Mouse (Mus musculus) Muller cell, postnatal 12 days (primary cell): Measurements from ENCODE around the gene Bptf.
"Not testable (repeated sequence)": the region's sequence is repeated elsewhere in the genome, so short reads cannot be mapped to it uniquely, and the experiment has no call there.

Experiments used
- DNase-seq: peaks from one replicate; pipeline ENCODE4 v3.0.0-alpha.2; 2015; ENCODE audit errors: inconsistent ontology term

The Bptf gene

GRCm38 (mm10) chr11:107131749-107132421 is at the start of gene Bptf:
Gene Bptf, minus strand, starts transcription at chr11:107132127.
- DNase-seq: peak; percentile 92

DNA sequence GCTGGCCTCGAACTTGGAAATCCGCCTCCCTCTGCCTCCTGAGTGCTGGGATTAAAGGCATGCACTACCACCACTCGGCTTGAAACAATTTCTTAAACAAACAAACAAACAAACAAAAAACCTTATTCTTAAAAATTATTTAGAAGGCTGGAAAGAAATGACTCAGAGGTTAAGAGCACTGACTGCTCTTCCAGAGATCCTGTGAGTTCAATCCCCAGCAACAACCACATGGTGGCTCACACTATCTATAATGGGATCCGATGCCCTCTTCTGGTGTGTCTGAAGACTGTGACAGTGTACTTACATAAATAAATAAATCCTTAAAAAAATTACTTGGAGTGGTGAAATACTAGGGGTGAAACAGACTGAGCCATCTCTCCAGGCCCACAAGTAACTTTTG is 29.3 kb upstream of the Bptf start:
- DNase-seq: no peak

GRCm38 (mm10) chr11:107159034-107159433 is 27.1 kb upstream of the Bptf start:
- DNase-seq: no peak

GRCm38 (mm10) chr11:107156977-107157642 is 25.2 kb upstream of the Bptf start:
- DNase-seq: peak; percentile 94

- no peak for DNase-seq
These were observed 23.4 kb upstream of the Bptf start for GRCm38 (mm10) chr11:107155292-107155691.

GRCm38 (mm10) chr11:107154431-107154830 is 22.5 kb upstream of the Bptf start:
- DNase-seq: no peak

DNA sequence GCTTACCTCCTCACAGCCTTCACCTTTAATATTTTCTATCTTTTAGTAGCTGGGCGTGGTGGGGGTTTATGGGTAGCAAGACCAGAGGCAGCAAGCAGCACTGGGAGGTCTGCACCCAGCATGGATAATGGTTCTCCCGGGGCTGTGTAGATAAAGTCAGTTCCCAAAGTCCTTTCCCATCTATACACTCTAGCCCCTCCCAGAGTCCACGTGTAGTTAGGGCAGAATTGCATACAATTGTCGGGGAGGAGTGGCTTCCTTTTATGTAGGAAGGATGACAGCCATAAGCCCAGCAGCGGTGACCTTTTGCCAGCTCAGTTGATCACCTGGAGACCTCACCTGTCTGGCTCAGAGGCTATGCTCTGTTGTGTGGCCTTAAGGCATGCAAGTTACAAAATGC is 21.7 kb upstream of the Bptf start:
- no peak for DNase-seq

DNA sequence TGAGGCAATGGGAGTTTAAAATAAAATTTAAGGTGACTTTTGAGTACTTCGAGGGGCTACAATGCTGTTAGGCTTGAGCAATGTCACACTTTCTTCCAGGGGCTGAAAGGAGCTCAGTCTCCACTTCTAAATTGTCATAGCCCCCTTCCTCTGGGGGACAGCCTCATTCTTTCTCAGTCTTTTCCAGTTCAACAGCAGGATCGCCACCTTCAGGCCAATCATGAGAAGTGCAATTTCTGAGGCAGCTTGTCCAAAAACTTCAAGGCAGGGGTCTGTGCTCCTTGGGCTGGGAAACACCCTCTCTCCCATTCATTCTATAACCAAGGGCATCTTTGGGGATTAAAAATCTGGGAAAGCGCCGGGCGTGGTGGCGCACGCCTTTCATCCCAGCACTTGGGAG is 19.9 kb upstream of the Bptf start:
- no peak for DNase-seq

- DNase-seq: not testable (repeated sequence)
These were observed 12.0 kb upstream of the Bptf start for GRCm38 (mm10) chr11:107143956-107144355.

DNA sequence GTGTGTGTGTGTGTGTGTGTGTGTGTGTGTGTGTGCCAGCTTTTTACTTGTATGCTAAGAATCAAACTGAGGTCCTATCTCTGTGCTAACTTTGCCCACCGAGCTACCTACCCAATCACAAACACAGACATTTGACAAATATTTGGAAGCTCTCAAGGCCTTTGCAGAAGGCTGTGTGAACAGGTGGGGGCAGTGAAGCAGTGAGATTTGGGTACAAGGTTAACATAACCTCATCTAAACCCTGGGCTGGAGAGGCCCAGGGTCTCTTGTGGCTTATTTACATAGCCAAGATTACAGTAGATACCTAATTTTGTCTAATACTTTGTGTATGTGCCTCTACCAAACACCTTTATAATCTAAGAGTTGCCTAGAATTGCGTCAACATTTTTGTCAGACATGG is 10.5 kb upstream of the Bptf start:
- DNase-seq: no peak

- DNase-seq: no peak
These were observed 8.8 kb upstream of the Bptf start for GRCm38 (mm10) chr11:107140756-107141155.

DNA sequence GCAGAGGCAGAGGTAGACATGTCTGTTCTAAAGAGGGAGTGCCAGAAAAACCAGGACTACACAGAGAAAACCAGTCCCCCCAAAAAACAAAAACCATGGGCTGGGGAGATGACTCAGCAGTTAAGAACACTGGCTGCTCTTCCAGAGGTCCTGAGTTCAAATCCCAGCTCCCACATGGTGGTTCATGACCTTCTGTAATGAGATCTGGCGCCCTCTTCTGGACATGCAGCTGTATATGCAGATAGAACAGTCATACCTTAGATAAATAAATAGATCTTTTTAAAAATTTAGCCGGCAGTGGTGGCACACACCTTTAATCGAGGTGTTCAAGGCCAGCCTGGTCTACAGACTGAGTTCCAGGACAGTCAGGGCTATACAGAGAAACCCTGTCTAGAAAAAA is 6.7 kb upstream of the Bptf start:
- DNase-seq: no peak

DNA sequence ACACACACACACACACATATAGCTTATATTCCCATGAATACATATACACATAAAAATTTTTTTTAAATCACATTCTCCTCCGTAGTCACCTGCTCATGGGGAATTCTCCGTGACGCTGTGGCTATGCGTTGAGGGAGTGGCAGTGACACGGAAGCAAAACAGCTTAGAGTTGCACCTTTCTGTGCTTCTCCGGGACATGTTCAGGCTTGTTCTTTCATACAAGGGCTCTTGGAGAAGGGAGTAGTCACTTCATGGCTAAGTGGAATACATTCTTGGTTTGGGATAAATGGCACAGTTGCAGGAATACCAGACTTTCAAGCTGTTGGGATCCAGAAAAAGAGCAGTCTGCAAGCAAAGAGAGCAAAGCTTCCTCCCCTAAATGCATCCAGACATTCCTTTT is 5.7 kb upstream of the Bptf start:
- no peak for DNase-seq

DNA sequence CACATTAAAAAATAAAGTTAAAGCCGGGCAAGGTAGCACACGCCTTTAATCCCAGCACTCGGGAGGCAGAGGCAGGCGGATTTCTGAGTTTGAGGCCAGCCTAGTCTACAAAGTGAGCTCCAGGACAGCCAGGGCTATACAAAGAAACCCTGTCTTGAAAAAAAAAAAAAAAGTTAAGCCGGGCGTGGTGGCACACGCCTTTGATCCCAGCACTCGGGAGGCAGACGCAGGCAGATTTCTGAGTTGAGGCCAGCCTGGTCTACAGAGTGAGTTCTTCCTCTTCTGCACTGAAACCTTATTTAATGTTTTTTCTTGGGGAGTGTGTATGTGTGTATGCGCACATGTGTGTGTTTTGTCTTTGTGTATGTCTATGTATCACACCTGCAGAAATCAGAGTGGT is 4.5 kb upstream of the Bptf start:
- not testable (repeated sequence) for DNase-seq

GRCm38 (mm10) chr11:107135741-107136140 is 3.8 kb upstream of the Bptf start:
- no peak for DNase-seq

DNA sequence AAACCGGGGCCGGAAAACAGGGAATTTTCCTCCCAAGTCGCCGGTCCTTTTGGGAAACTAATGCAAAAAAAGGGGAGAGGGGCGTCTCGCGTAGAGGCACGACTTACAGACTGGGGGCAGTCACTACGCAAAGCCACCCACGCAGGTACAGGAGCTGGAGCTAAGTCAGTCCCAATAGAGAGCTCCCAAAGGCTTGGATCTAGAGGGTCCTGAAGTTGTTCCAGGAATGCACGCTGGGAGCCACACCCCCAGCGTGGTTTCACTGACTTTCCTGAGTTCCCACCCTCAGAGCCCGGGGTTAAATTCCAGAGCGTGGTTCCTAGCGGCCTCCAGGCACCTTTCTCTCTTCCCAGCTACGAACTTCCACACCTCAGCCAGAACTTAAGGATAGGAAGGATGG is 499 bp upstream of the Bptf start:
- peak; percentile 50 for DNase-seq

DNA sequence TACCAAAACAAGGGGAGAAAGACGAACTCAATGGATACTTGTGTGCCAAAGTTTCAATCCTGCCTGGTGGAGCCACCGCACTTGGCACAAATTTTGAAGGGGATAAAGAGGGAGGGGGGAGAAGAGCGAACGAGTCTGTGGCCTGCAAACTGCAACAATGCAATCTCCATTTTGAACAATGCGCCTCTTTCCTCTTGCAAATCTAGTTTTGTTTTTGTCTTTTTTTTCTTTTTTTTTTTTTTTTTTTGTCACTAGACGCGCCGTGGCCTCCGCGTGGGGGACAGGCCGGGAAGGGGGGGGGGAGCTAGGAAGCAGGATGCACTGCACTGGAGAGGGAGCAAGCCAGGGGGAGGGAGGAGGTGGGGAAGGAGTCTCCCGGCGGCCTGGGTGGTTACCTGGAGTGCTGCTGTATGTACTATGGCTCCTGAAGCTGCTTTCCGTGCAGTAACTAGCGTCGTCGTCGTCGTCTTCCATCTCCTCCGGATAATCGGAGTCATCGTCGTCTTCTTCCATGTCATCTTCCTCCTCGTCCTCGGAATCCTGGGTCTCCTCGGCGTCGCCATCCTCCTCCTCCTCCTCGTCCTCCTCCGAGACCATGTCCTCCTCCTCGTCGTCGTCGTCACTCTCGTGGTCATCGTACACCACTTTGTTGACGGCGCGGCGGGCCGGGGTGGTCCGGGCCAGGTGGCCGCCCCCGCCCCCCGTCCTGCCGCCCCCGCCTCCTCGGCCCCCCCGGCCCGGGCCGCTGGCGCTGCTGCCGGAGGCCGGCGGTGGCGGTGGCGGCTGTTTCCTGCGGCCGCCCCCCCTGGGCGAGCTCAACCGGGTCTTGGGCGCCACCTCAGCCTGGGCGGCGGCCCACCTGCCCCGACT is 813 bp downstream of the Bptf start:
- peak; percentile 72 for DNase-seq

- DNase-seq: no peak
These were observed 1.6 kb downstream of the Bptf start for GRCm38 (mm10) chr11:107130221-107130788.

DNA sequence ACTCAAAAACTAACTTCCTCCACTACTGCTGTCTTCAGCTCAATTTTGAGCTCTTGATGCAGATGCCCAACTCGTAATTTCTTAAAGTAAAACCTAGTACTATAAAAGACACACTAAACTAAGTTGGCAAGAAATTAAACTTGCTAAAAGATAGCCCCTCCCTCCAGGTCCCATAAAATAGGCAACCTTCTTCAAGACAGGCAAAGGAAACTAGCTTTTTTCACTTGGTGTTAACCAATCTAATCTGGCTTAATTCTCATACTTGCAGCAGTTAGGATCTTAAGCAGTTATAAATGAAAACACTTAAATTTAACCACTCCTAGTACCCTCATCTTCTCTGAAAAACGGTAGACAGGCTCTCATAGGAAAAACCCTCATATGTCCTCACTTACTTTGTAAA is 2.3 kb downstream of the Bptf start:
- no peak for DNase-seq

- not testable (repeated sequence) for DNase-seq
These were observed 5.2 kb downstream of the Bptf start for GRCm38 (mm10) chr11:107126716-107127115.

- no peak for DNase-seq
These were observed 6.9 kb downstream of the Bptf start for GRCm38 (mm10) chr11:107125011-107125410.

DNA sequence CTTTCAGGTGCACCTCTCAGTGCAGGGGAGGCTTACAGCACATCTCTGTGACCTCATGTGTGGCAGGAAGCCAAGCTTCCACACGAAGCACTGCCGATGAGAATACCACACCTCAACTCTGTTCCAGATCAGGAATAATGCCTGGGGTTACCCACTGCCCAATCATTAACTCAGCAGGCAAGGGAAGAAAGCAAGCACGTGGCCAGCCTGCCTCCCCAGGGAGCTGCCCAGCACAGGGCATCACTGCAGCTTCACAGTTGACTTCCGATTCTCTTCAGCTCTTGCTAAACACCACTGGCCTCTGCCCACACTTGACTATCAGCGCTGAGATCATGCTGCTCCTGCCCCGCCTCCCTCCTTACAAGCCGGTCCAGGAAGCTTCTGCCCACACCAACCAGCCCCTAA is 7.6 kb downstream of the Bptf start:
- peak; percentile 65 for DNase-seq
